Mouse (Mus musculus) heart, postnatal 10 days (tissue): ENCODE measurements around the gene Gria1. TPM values are rescaled to one million over a fixed set of nuclear protein-coding genes. Genes with fewer than 3 reads are reported as not detected.

ENCODE experiments used
- DNase-seq, 2 experiments: peaks; one replicate each; pipeline ENCODE4 v3.0.0; 2021
- intact Hi-C: fragments of 180-260 bp; cut with DNase I; formaldehyde crosslinking; loops from one replicate; pipeline ENCODE4 v1.15.1; 2025
- total RNA-seq, 2 experiments: library from RNA; stranded (reverse); gene quantifications; 2 replicates each; pipeline ENCODE4 v1.2.3; 2021

Gene Gria1
- total RNA-seq, 2 experiments from 2014 or later, result 0.36 to 0.55 TPM

DNA sequence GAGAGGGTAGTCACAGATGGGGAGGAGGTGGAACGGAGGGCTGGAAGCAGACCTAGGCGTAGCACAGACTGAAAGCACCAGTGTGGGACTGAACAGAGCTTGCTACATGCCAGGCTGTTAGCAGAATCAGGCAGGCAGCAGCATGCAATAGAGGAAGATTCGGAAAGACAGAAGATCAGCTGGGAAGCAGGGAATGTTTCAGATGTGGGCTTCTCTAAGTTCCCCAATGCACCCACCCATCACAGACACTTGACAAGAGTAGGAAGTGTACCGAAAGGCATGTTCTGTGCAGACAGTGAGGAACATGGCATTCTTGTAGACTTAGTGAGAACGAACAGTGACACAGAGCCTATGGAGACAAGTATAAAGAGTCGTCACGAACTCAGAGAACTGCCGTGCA lies 260.5 kb downstream of the Gria1 start:
- intact Hi-C loops, result no loop called here
- DNase-seq, result no peak

DNA sequence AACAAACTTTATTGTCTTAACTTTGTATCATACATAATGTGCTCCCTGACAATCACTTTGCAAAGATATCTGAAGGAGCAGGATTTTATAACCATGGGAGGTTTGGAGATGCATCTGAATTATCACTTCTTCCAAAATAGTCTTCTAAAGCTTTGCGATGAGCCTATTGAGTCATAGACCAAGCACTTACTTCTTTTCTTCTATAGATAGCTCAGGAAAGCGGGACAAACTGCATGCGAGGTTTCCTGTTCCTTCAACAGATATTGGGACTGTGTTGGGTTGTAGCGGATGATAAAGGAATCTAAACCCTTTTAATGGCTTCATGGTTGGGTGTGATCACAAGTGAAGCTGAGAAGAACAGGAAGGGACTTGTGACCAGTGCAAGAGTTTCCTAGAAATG lies 263.5 kb downstream of the Gria1 start:
- DNase-seq, result no peak
- intact Hi-C loops, result no loop called here

DNA sequence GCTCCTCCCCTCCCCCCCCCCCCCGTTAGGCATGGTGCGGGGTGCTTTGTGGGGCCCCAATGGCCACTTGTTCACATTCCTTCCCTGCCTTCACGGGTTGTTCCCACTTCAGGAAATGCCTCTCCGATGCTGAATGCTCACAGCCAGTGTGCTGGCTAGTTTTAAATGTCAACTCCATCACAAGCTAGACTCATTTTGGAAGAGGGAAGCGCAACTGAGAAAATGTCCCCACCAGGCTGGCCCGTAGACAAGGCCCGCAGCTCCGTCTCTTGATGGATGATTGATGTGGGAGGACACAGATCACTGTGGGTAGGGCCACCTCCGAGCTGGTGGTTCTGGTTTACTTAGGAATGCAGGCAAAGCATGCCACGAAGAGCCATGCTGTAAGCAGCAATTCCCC lies 266.9 kb downstream of the Gria1 start:
- intact Hi-C loops, result no loop called here
- DNase-seq, result peak; percentile 0 to 1

DNA sequence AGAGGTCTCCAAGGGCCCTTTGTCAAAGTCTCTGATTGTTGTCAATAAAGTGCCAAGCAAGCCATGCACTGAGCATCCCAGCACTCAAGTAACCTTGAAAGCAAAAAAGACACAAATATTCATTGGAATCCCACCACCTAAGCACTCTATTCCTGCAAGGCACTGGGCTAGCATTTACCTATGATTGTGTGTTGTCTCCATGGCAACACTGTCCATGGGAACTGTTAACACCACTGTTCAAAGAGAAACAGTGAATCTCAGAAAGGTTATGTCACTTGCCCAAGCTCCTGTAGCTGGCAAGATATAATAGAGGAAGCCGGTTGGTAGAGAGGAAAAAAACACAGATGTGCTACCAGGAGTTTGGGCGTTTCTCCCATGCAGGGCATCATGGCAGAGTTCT lies 274.9 kb downstream of the Gria1 start:
- intact Hi-C loops, result no loop called here
- DNase-seq, result no peak

DNA sequence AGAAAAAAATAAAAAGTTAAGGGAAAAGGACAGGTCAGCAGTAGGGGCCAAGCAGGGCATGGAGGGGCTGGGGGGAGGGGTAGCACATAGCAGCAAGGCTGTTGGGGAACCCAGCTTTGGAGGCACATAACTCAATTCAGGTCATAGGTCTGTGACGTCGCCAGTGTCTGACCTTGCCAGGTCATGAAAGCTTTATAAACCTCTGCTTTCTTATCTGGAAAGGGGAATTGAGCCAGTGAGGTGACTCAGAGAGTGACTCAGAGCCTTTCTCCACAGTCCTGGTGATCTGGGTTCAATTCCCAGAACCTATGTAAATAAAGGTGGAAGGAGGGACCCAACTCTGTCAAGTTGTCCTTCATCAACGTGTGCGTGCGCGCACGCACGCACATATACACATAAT lies 286.2 kb downstream of the Gria1 start:
- DNase-seq, result no peak
- intact Hi-C loops, result no loop called here

DNA sequence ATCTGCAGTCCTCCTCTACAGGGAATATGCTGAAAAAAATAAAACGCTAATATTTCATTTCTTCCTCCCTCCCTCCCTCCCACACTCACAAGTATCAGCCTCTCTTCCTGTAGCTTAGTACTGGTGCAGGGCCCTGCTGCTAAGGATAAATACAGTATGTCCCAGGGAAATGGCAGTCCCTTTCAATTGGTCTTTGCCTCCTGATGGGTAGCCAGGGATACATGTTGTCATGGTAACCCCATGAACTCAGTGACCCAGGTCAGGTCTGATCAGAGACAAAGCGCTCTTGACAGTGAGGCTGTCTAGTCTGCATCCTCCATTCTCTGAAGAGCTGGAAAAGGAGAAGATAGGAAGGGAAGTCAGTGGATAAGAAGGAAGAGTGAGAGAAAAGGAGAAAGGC lies 287.1 kb downstream of the Gria1 start:
- DNase-seq, result no peak
- intact Hi-C loops, result no loop called here

DNA sequence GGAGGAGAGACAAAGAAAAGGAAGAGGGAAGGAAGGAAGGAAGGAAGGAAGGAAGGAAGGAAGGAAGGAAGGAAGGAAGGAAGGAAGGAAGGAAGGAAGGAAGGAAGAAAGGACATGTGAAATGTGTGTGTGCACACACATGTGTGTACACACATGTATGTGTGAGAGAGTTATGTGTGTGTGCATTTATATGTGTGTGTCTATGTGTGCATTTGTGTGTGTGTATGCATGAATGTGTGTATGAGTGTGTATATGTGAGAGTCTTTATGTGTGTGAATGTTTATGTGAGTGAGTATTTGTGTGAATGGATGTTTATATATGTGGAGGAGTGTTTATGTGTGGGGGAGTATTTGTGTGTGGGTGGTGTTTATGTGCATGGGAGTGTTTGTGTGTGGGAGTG lies 287.5 kb downstream of the Gria1 start:
- DNase-seq, result no peak
- intact Hi-C loops, result no loop called here

DNA sequence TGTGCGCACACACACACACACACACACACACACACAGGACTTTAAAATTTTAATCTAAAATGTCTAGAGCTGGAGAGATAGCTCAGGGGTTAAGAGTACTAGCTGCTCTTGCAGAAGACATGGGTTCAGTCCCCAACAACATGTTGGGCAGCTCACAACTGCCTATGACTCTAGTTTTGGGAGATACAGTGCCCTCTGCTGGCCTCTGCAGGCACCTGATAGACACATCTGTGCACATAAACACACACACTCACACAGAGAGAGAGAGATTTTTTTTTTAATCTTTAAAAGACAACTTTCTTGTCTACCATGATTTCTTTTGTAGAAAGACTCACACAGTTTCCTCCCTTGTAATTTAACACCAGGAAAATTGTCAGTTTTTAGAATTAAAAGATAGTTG lies 292.4 kb downstream of the Gria1 start:
- intact Hi-C loops, result no loop called here
- DNase-seq, result no peak

DNA sequence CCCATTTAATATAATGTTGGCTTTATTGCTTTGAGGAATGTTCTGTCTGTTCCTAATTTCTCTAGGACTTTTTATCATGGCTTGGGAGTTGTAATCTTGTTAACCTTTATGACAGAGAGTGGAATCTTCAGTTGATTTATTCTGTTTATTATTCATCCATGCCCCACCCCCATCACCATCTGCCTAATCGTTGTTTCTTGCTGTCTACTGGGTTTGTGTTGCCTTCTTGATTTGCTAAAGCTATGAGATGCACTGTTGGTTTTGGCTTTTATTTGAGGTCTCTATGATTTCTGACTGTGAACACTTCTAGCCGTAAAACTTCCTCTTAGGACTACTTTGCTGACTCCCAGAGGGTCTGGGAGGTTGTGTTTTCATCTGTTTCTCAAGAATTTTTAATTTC lies 294.9 kb downstream of the Gria1 start:
- intact Hi-C loops, result no loop called here

DNA sequence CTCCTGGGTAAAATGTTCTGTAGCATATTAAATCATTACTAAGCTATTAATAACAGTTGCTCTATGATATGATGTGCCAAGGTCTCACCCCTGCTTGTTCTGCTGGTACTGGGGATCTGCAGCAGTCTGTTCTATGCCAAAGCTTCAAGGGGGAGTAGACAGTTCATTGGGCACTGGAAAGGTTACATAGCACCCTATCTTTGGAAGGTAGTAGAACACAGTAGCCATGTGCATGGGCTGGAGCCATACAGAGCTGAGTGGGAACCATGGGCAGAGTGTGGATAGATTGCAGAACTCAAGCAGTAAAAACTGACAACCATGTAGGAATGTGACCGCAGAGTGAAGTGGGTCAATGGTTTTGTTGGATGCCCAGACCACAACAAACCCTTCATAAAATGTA lies 295.7 kb downstream of the Gria1 start:
- intact Hi-C loops, result no loop called here
- peak; percentile 9 to 18 for DNase-seq

More for the DNA sequence above, 294.9 kb downstream of the Gria1 start:
- DNase-seq, result no peak

DNA sequence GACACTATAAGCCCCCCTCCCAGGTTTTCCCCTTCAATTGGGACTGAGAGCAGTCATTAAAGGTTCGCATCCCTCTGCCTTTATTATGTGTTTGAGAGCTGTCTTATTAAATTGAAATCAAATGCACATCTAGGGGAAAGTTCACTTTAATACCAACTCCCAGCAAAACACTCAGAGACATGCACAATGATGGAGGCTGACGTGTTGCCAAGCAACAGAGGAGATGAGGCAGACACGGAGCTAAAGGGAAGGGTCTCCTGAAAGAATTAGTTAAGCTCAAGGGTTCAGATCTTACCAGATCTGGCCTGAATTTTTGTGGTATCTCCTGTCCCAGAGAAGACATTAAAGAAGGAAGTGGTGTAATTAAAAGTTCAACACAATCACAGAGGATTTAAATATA lies 305.9 kb downstream of the Gria1 start:
- intact Hi-C loops, result no loop called here
- DNase-seq, result no peak

DNA sequence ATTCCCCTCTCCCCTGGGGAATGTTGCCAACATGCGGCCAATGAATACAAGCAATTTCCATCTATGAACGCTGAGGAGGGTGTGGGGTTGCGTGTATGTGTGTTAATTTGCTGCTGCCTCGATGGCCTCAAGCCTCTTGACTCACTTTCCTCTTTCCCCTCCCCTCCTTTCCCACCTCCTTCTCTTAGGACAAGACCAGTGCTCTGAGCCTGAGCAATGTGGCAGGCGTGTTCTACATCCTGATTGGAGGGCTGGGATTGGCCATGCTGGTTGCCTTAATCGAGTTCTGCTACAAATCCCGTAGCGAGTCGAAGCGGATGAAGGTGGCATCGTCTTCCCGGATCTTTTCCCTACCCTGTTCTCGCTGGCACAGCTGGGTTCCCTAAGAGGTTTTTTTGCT lies 306.3 kb downstream of the Gria1 start:
- intact Hi-C loops, result no loop called here
- DNase-seq, result no peak

DNA sequence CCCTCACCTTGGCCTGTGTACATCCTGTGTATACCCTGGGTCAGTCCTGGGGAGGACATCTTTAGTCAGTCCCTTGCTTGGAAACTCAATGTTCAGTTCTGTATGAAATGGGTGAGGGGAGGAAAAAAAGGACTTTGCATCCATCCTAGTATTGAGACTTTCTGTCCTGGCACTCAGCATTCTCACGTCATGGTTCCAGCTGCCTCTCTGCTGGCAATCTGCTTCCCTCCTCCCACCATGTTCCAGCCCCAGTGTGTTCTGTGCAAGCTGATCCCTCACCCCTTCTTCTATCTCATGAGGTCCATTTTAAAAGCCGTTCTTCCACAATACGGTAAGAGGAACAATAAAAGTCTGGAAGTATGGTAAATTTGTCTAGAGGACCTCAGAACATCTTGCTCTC lies 308.2 kb downstream of the Gria1 start:
- intact Hi-C loops, result no loop called here
- no peak for DNase-seq

DNA sequence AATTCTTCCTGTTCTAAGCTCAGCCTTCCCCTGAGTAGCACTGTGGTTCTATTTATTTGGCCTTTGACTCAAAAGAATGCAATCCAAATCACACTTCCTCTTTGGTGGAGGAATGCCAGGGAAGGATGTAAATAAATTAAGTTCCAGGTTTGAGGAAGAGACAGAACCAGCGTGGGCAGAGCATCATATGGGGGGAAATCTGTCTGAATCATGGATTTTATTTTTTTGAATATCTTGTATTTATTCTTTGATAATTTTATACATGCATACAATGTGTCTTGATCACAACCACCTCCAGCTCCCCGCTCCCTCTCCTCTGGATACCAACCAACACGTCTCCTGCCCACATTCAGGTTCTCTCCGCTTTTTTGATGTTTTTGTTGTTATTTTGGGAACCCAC lies 312.9 kb downstream of the Gria1 start:
- intact Hi-C loops, result no loop called here
- DNase-seq, result no peak
